9 mouse cellular contexts compared by ENCODE assay signal in genomic region chr12:75796510-75796909, GRCm38 (mm10). TPM values are rescaled to one million over a fixed set of nuclear protein-coding genes. Genes with fewer than 3 reads are reported as not detected.
DNase-seq lines count a peak whose midpoint lies in the region; ATAC-seq and TF ChIP-seq lines count a peak whose summit lies in the region.
"Had no signal": no experiment of that assay in that cellular context is flagged by ENCODE, and none has a peak within 500 bp of the region (broad histone marks: within the 10 kb centered on the region; RNA-seq: fewer than 3 reads in every experiment).

No protein-coding gene starts in this region.

- H3K4me3 ChIP-seq in forebrain, postnatal 0 days (ENCODE audit: low read depth, low read length), result no peak overlapping the region
- no peak overlapping the region for H3K4me3 ChIP-seq in forebrain, embryonic 11.5 days (ENCODE audit: low read depth, low read length)
- no peak overlapping the region for H3K4me3 ChIP-seq in liver, postnatal 0 days (ENCODE audit: low read depth, low read length)
- no peak overlapping the region for H3K4me3 ChIP-seq in liver, embryonic 11.5 days (ENCODE audit: low read depth, low read length)
- H3K4me3 ChIP-seq: neural tube, embryonic 12.5 days had no signal

- WGBS in forebrain, postnatal 0 days, result 58% methylated on average over 2 of the region's 2 CpGs
- 80% methylated on average over 2 of the region's 2 CpGs for WGBS in forebrain, embryonic 11.5 days
- WGBS in liver, postnatal 0 days (ENCODE audit: insufficient replicate concordance), result 70% methylated on average over 2 of the region's 2 CpGs
- 61% methylated on average over 2 of the region's 2 CpGs for WGBS in liver, embryonic 11.5 days

- peak; percentile 31 for DNase-seq in forebrain, postnatal 0 days
- no peak for DNase-seq in forebrain, embryonic 11.5 days (ENCODE audit: low spot score)
- no peak for DNase-seq in liver, postnatal 0 days
- no peak for DNase-seq in liver, embryonic 11.5 days (ENCODE audit: low spot score)
- peak; percentile 38 for DNase-seq in ZHBTc4 (ENCODE audit: low read depth, low spot score)
- DNase-seq in lung, postnatal 10 days, result peak; percentile 31
- no peak for DNase-seq in thymus, postnatal 10 days (ENCODE audit: low spot score in 2 of 2)
- no peak for DNase-seq in layer of hippocampus, postnatal 25 days (ENCODE audit: extremely low spot score in 1 of 2, low spot score in 1 of 2)

- TF ChIP-seq EP300 in liver, postnatal 0 days (IDR thresholded peaks at IDR 0.05; ENCODE audit: low read depth), result no peak

- no peaks in the 10 kb centered on the region for H3K9me3 ChIP-seq in forebrain, postnatal 0 days (ENCODE audit: low read length)
- no peaks in the 10 kb centered on the region; the same call in 1 of the 2 replicates for H3K9me3 ChIP-seq in forebrain, embryonic 11.5 days (ENCODE audit: control insufficient read depth, low read length)
- H3K9me3 ChIP-seq in liver, postnatal 0 days (ENCODE audit: low read length), result no peaks in the 10 kb centered on the region
- H3K9me3 ChIP-seq in liver, embryonic 11.5 days (ENCODE audit: control insufficient read depth, low read length), result no peaks in the 10 kb centered on the region
- H3K9me3 ChIP-seq: neural tube, embryonic 12.5 days had no signal

- no peak overlapping the region for H3K4me2 ChIP-seq in forebrain, postnatal 0 days (ENCODE audit: low read depth)
- no peak overlapping the region for H3K4me2 ChIP-seq in forebrain, embryonic 11.5 days (ENCODE audit: low read depth, low read length, severe bottlenecking)
- H3K4me2 ChIP-seq in liver, postnatal 0 days (ENCODE audit: low read depth, low read length), result no peak overlapping the region
- H3K4me2 ChIP-seq in liver, embryonic 11.5 days, result no peak overlapping the region
- H3K4me2 ChIP-seq: neural tube, embryonic 12.5 days had no signal

- no peak for ATAC-seq in forebrain, postnatal 0 days
- no peak for ATAC-seq in forebrain, embryonic 11.5 days (replicated peaks; ENCODE audit: low FRiP score)
- no peak for ATAC-seq in liver, postnatal 0 days
- no peak for ATAC-seq in liver, embryonic 11.5 days (replicated peaks; ENCODE audit: low FRiP score)

- H3K36me3 ChIP-seq in forebrain, postnatal 0 days (ENCODE audit: insufficient read depth), result no peaks in the 10 kb centered on the region
- no peaks in the 10 kb centered on the region for H3K36me3 ChIP-seq in forebrain, embryonic 11.5 days (ENCODE audit: control insufficient read depth, insufficient read depth, low read length)
- no peaks in the 10 kb centered on the region for H3K36me3 ChIP-seq in liver, postnatal 0 days (replicated peaks; ENCODE audit: insufficient read depth, low read length)
- H3K36me3 ChIP-seq in liver, embryonic 11.5 days (ENCODE audit: control insufficient read depth, insufficient read depth, low read length), result no peaks in the 10 kb centered on the region
- H3K36me3 ChIP-seq: neural tube, embryonic 12.5 days had no signal

- peak; percentile 64 for TF ChIP-seq CTCF in forebrain, postnatal 0 days (IDR thresholded peaks at IDR 0.05; ENCODE audit: low read depth)
- peak; percentile 72 for TF ChIP-seq CTCF in liver, postnatal 0 days (IDR thresholded peaks at IDR 0.05; ENCODE audit: low read depth)

- H3K27ac ChIP-seq in forebrain, postnatal 0 days (ENCODE audit: low read depth, low read length), result no peak overlapping the region
- no peak overlapping the region for H3K27ac ChIP-seq in forebrain, embryonic 11.5 days (ENCODE audit: low read depth, low read length)
- no peak overlapping the region for H3K27ac ChIP-seq in liver, postnatal 0 days (ENCODE audit: low read depth)
- no peak overlapping the region for H3K27ac ChIP-seq in liver, embryonic 11.5 days (ENCODE audit: low read depth, low read length)
- H3K27ac ChIP-seq: neural tube, embryonic 12.5 days had no signal

- H3K27me3 ChIP-seq in forebrain, postnatal 0 days (ENCODE audit: insufficient read depth, low read length), result no peaks in the 10 kb centered on the region
- H3K27me3 ChIP-seq in forebrain, embryonic 11.5 days (ENCODE audit: control insufficient read depth, insufficient read depth, low read length), result no peaks in the 10 kb centered on the region
- no peaks in the 10 kb centered on the region for H3K27me3 ChIP-seq in liver, postnatal 0 days (ENCODE audit: insufficient read depth, low read length)
- no peaks in the 10 kb centered on the region for H3K27me3 ChIP-seq in liver, embryonic 11.5 days (replicated peaks; ENCODE audit: control insufficient read depth, insufficient read depth, low read length)
- H3K27me3 ChIP-seq: neural tube, embryonic 12.5 days had no signal

- no peaks in the 10 kb centered on the region for H3K4me1 ChIP-seq in forebrain, postnatal 0 days (ENCODE audit: insufficient read depth)
- H3K4me1 ChIP-seq in forebrain, embryonic 11.5 days (replicated peaks; ENCODE audit: control insufficient read depth, insufficient read depth, low read length), result no peaks in the 10 kb centered on the region
- H3K4me1 ChIP-seq in liver, postnatal 0 days (ENCODE audit: insufficient read depth), result no peaks in the 10 kb centered on the region
- H3K4me1 ChIP-seq in liver, embryonic 11.5 days (replicated peaks; ENCODE audit: control insufficient read depth, insufficient read depth, low read length), result no peaks in the 10 kb centered on the region
- H3K4me1 ChIP-seq: neural tube, embryonic 12.5 days had no signal

- H3K9ac ChIP-seq in forebrain, postnatal 0 days, result no peak overlapping the region
- H3K9ac ChIP-seq in forebrain, embryonic 11.5 days (ENCODE audit: low read length), result no peak overlapping the region
- no peak overlapping the region for H3K9ac ChIP-seq in liver, postnatal 0 days (replicated peaks)
- H3K9ac ChIP-seq in liver, embryonic 11.5 days (ENCODE audit: low read depth, low read length), result no peak overlapping the region
- H3K9ac ChIP-seq: neural tube, embryonic 12.5 days had no signal

RNA-seq across cellular contexts. Expression of gene Syne2, which starts 21.4 kb away (rescaled TPM):
- total RNA-seq in forebrain, postnatal 0 days (2014; rRNA removed), result 56.2 and 63.5 TPM in 2 replicates
- 21.0 and 27.0 TPM in 2 replicates for polyA plus RNA-seq in forebrain, postnatal 0 days (2015; fragmentation: Nextera tagmentation; extraction: Ambion mirVana)
- 117 and 127 TPM in 2 replicates for polyA plus RNA-seq in forebrain, embryonic 11.5 days (2014; fragmentation: Nextera tagmentation; extraction: Ambion mirVana)
- polyA plus RNA-seq in liver, postnatal 0 days (2015; fragmentation: Nextera tagmentation; extraction: Ambion mirVana), result 4.9 and 6.3 TPM in 2 replicates
- polyA plus RNA-seq in liver, embryonic 11.5 days (2014; fragmentation: Nextera tagmentation; extraction: Ambion mirVana), result 17.9 and 21.5 TPM in 2 replicates
- total RNA-seq in layer of hippocampus, postnatal 25 days (2021), result 10 to 100 TPM; 23.0 to 25.5 TPM

Comparison
In these comparisons a context has a peak if more than half of its experiments do, and no peak if none do; other contexts are left out.
1. DNase-seq: peak in forebrain, postnatal 0 days (single experiment), ZHBTc4 (single experiment) and lung, postnatal 10 days (single experiment); none in forebrain, embryonic 11.5 days (single experiment), liver, postnatal 0 days (single experiment), liver, embryonic 11.5 days (single experiment), thymus, postnatal 10 days (0 of 2) and layer of hippocampus, postnatal 25 days (0 of 2).